Mouse (Mus musculus) liver, postnatal 0 days (tissue): ENCODE data around the gene Rtn4r. TPM values are rescaled to one million over a fixed set of nuclear protein-coding genes. Genes with fewer than 3 reads are reported as not detected.

Source experiments
- ATAC-seq: fragments of 200-750 bp; cut with Nextera tagmentation; 2 replicates; pipeline ENCODE4 v1.8.0; 2017; ENCODE audit warnings: mild to moderate bottlenecking, moderate library complexity
- DNase-seq: peaks from one replicate; pipeline ENCODE4 v3.0.0-alpha.2; 2016
- H3K27ac ChIP-seq: fragments of 300-500 bp; sonication (generic); 2 replicates; pipeline ENCODE4 v1.5.1; 2014; ENCODE audit warnings: antibody characterized with exemption, moderate library complexity, mild to moderate bottlenecking, low read depth
- H3K27me3 ChIP-seq: fragments of 300-500 bp; sonication (generic); 2 replicates; pipeline ENCODE4 v1.6.1; 2014; ENCODE audit warnings: low read length, control low read depth, mixed read lengths; ENCODE audit not compliant: insufficient read depth
- H3K36me3 ChIP-seq: fragments of 300-500 bp; sonication (generic); replicated peaks from 2 replicates; pipeline ENCODE4 v1.6.1; 2014; ENCODE audit warnings: mild to moderate bottlenecking, control low read depth, low read length, moderate library complexity, mixed read lengths; ENCODE audit not compliant: insufficient read depth
- H3K4me1 ChIP-seq: fragments of 300-500 bp; sonication (generic); 2 replicates; pipeline ENCODE4 v1.6.1; 2014; ENCODE audit warnings: antibody characterized with exemption, mild to moderate bottlenecking, control low read depth; ENCODE audit not compliant: insufficient read depth
- H3K4me2 ChIP-seq: fragments of 300-500 bp; sonication (generic); 2 replicates; pipeline ENCODE4 v1.6.1; 2014; ENCODE audit warnings: low read depth, mild to moderate bottlenecking, low read length, moderate library complexity, mixed read lengths
- H3K4me3 ChIP-seq: fragments of 300-500 bp; sonication (generic); 2 replicates; pipeline ENCODE4 v1.5.1; 2014; ENCODE audit warnings: low read depth, low read length
- H3K9ac ChIP-seq: fragments of 300-500 bp; sonication (generic); replicated peaks from 2 replicates; pipeline ENCODE4 v1.6.1; 2014; ENCODE audit warnings: mild to moderate bottlenecking, moderate library complexity
- H3K9me3 ChIP-seq: fragments of 300-500 bp; sonication (generic); 2 replicates; pipeline ENCODE4 v1.6.1; 2016; ENCODE audit warnings: mild to moderate bottlenecking, control low read depth, low read length, mixed read lengths
- CTCF ChIP-seq: sonication (generic); IDR thresholded peaks from 2 replicates; pipeline ENCODE4 v1.5.1; 2016; ENCODE audit warnings: antibody characterized with exemption, low read depth
- EP300 ChIP-seq: IDR thresholded peaks from 2 replicates; pipeline ENCODE4 v1.6.1; 2016; ENCODE audit warnings: antibody characterized with exemption, low read depth, mild to moderate bottlenecking
- WGBS: fragments of 180-500 bp; shearing (Covaris S2); extraction: QIAGEN DNeasy Blood & Tissue Kit; methylation state at CpG from one replicate; pipeline ENCODE4 v1.1.7; 2014; ENCODE audit not compliant: insufficient replicate concordance; 5-methylcytosine and 5-hydroxymethylcytosine counted together
- polyA plus RNA-seq: library from polyadenylated mRNA; unstranded; fragments of >200 nt; fragmentation: Nextera tagmentation; extraction: Ambion mirVana; gene quantifications from 2 replicates; pipeline ENCODE4 v1.2.1, GENCODE M21; 2015

Rtn4r gene
- polyA plus RNA-seq, 1 experiment from 2014 or later: 0.15 TPM

DNA sequence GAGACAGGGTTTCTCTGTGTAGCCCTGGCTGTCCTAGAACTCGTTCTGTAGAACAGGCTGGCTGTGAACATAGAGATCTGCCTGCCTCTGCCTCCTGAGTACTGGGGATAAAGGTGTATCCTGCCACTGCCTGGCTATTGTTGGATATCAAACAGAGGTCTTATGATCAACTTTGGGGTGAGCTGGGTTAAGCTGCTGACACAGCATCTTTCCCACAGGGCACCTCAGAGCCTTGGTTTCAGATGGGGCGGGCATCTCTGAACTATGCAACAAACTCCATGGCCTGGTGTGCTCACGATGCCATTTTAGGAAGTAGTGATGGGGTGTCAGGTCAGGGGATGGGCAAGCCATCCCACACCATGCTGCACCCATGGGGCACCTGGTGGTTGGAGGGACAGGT, 5.1 kb downstream of the Rtn4r start:
- 74% methylated on average over 3 of the region's 3 CpGs for WGBS
- no peak for DNase-seq
- TF ChIP-seq EP300 (no peak), CTCF (no peak)
- ATAC-seq: no peak
- H3K4me1 ChIP-seq: peaks cover 15% of the 10 kb centered on the region
- H3K9ac ChIP-seq: no peak overlapping the region
- no peak overlapping the region for H3K27ac ChIP-seq
- no peak overlapping the region for H3K4me2 ChIP-seq
- no peak overlapping the region for H3K4me3 ChIP-seq
- H3K9me3 ChIP-seq: no peaks in the 10 kb centered on the region
- H3K27me3 ChIP-seq: peaks cover 17% of the 10 kb centered on the region
- H3K36me3 ChIP-seq: no peaks in the 10 kb centered on the region

DNA sequence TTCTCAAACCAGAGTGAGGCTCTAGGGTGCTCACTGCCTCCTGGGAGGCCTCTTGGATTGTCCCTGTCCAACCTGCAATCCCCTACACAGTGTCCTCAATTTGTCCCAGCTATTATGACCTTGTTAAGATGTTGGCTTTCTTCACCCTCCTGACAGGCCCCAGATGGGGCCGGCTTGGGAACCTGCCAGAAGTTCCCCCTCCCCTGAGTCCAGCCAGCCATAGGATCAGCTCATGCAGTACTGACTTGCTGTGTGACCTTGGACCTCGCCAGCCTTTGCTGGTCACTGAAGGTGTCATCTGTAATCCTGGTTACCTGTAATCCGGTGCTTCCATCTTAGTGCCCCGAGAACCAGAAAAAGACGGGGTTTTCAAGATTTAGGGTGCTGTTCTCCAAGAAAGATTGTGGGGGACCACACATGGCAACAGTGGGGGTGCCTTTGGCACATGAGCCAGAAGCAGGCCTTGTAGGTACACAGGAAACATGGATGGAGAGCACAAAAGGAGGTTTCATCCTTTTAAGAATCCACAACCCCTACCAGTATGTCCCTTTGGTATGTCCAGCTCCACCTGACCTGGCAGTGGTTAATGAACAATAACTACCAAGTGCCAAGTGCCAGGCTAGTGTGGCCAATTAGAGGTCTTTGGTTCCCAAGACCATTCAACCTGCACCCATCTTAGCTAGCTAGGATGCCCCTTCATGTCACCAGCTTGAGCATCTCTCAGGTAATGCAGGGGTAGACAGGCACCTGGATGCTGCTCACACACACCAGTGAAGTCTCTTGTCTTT, 5.9 kb downstream of the Rtn4r start:
- TF ChIP-seq EP300 (no peak), CTCF (no peak)
- H3K27me3 ChIP-seq: peaks cover 10% of the 10 kb centered on the region
- WGBS: 70% methylated on average over 5 of the region's 5 CpGs
- no peak for DNase-seq
- H3K27ac ChIP-seq: no peak overlapping the region
- no peaks in the 10 kb centered on the region for H3K9me3 ChIP-seq
- H3K36me3 ChIP-seq: no peaks in the 10 kb centered on the region
- peaks cover 15% of the 10 kb centered on the region for H3K4me1 ChIP-seq
- no peak overlapping the region for H3K4me3 ChIP-seq
- no peak overlapping the region for H3K4me2 ChIP-seq
- no peak overlapping the region for H3K9ac ChIP-seq
- ATAC-seq: no peak

DNA sequence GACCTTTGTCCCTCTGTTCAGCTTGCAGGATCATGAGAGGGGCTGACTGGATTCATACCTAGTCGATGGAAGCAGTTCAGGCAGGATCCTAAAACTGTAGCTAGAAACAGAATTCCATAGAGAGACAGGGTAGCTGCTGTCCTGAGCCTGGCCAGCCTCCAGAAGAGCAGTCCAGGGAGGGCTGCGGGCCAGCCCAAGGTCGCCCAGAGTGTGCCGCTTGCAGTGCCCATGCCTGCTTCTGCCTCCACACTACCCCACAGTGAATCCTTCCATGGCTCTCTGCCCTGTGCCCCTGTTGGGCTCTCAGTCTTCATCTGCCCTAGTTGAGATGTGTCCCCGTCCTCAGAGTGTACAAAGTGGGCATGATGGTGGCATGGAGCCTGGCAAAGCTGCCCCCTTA, 7.8 kb downstream of the Rtn4r start:
- no peak overlapping the region for H3K4me3 ChIP-seq
- no peak overlapping the region for H3K9ac ChIP-seq
- no peak overlapping the region for H3K27ac ChIP-seq
- H3K9me3 ChIP-seq: no peaks in the 10 kb centered on the region
- no peaks in the 10 kb centered on the region for H3K36me3 ChIP-seq
- TF ChIP-seq CTCF (no peak), EP300 (no peak)
- H3K4me1 ChIP-seq: peaks cover 15% of the 10 kb centered on the region
- 65% methylated on average over 5 of the region's 5 CpGs for WGBS
- DNase-seq (no peak), ATAC-seq (no peak)
- no peaks in the 10 kb centered on the region for H3K27me3 ChIP-seq
- no peak overlapping the region for H3K4me2 ChIP-seq

DNA sequence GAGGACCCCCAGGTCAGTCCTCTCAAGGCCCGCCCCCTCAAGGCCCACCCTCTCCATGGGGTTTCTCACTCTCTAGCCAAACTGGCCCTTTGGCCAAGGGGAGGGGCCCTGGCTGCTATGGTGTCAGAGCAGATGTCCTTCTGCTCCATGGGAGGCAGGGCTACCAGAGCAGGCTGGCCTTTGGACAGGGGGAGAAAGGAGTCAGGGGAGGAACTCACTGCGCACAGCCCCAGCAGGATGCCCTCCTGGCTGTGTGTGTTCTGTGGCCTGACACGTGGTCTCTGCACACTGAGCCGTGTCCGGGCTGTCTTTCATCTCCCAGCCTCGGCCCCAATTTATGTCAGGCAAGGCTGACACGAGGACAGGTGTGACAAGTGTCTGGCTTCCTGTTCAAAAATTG, 8.6 kb downstream of the Rtn4r start:
- ATAC-seq (peak; percentile 100), DNase-seq (peak; percentile 68)
- Histone ChIP-seq H3K4me2 (no peak overlapping the region), H3K27me3 (no peaks in the 10 kb centered on the region), H3K4me3 (no peak overlapping the region), H3K9ac (no peak overlapping the region), H3K9me3 (no peaks in the 10 kb centered on the region), H3K36me3 (no peaks in the 10 kb centered on the region), H3K27ac (peak overlapping the region; percentile 8; the same call in 1 of the 2 replicates), H3K4me1 (peaks cover 15% of the 10 kb centered on the region)
- TF ChIP-seq EP300 (no peak), CTCF (no peak)
- 45% methylated on average over 7 of the region's 7 CpGs for WGBS

DNA sequence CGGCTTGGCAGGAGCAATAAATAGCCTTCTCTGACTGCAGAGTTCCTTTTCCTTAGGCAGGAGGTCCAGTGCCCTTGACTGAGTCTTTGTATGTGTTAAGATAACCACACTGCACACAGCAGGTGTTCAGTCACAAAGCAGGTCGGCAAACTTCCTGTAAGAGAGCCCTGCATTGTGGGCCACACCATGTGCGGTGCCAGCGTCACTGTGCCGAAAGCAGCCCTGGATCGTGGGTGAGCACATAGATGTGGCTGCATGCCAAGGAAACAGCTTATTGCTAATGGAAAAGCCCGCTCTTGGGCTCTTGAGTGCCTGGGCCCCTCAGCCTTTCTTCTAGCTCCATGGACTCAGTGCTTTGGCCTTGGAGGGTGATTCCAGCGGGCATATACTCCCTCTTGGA, 16.8 kb downstream of the Rtn4r start:
- H3K27me3 ChIP-seq: no peaks in the 10 kb centered on the region
- no peaks in the 10 kb centered on the region for H3K36me3 ChIP-seq
- H3K4me2 ChIP-seq: no peak overlapping the region
- 64% methylated on average over 8 of the region's 8 CpGs for WGBS
- DNase-seq (no peak), ATAC-seq (no peak)
- no peaks in the 10 kb centered on the region for H3K4me1 ChIP-seq
- no peaks in the 10 kb centered on the region for H3K9me3 ChIP-seq
- no peak overlapping the region for H3K9ac ChIP-seq
- H3K4me3 ChIP-seq: no peak overlapping the region
- TF ChIP-seq EP300 (no peak), CTCF (no peak)
- H3K27ac ChIP-seq: no peak overlapping the region

DNA sequence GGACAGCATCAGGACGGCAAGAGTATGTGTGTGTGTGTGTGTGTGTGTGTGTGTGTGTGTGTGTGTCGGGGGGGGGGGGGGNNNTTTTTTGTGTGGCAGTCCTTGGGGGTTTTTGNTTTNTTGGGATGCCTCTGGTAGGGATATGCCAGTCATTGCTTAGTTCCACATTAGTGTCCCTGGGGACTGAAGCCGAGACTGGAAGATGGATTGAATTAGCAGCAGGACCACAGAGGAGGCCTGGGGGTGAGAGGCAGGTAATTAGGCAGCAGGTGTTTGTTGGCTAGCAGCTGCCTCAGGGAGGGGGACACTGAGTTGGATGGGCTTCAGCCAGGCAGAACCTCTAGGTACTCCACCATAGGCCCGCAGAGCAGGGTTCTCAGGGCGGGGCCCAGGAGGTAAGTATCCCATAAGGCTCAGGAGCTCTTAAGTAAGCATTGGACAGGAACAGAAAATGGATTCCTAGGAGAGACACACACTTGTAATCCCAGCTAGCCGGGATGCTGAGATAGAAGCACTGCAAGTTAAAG, 18.0 kb downstream of the Rtn4r start:
- WGBS: 75% methylated on average over 5 of the region's 6 CpGs
- Histone ChIP-seq H3K4me1 (no peaks in the 10 kb centered on the region), H3K27ac (no peak overlapping the region), H3K9ac (no peak overlapping the region), H3K4me3 (no peak overlapping the region), H3K9me3 (no peaks in the 10 kb centered on the region), H3K36me3 (no peaks in the 10 kb centered on the region), H3K27me3 (no peaks in the 10 kb centered on the region), H3K4me2 (no peak overlapping the region)
- DNase-seq: no peak
- no peak for ATAC-seq
- no peak for TF ChIP-seq EP300
- TF ChIP-seq CTCF: no peak
